Mouse (Mus musculus): ENCODE measurements around the gene Malsu1. TPM values are rescaled to one million over a fixed set of nuclear protein-coding genes. Genes with fewer than 3 reads are reported as not detected.

The Malsu1 gene
- polyA plus RNA-seq, 1 experiment from 2014 or later: 59.3 TPM

DNA sequence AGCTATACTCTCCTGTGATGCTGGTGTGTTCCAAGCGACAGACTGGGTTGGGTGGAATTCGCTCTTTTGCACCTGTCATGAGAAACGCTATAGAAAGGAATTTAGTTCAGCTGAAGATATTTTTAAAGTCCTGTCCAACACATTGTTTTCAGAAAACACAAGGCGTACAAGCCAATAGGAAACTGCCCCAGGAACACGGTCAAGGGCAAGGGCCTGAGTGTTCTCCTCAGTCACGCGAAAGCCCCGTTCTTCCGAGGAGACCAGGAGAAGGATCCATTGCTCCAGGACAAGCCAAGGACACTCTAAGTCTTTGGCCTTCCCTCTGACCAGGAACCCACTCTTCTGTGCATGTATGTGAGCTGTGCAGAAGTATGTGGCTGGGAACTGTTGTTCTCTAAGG lies 17.6 kb upstream of the Malsu1 start:
- peak; percentile 91 for DNase-seq (ENCODE audit: low spot score, missing footprints)
- H3K9ac ChIP-seq (ENCODE audit: low read length): no peak overlapping the region
- no peak overlapping the region for H3K4me3 ChIP-seq (ENCODE audit: low read depth, low read length)
- H3K4me1 ChIP-seq (ENCODE audit: control insufficient read depth, insufficient read depth, low read length): peaks cover 14% of the 10 kb centered on the region
- no peak overlapping the region; the same call in 1 of the 2 replicates for H3K27ac ChIP-seq (ENCODE audit: low read depth, low read length)
- no peak overlapping the region for H3K4me2 ChIP-seq
- H3K36me3 ChIP-seq (ENCODE audit: control insufficient read depth, insufficient read depth, low read length): no peaks in the 10 kb centered on the region
- no peaks in the 10 kb centered on the region for H3K9me3 ChIP-seq (ENCODE audit: control insufficient read depth, low read length)
- H3K27me3 ChIP-seq (ENCODE audit: control insufficient read depth, insufficient read depth, low read length): no peaks in the 10 kb centered on the region
- no peak for ATAC-seq (ENCODE audit: low FRiP score)
- WGBS: 55% methylated on average over 9 of the region's 9 CpGs

DNA sequence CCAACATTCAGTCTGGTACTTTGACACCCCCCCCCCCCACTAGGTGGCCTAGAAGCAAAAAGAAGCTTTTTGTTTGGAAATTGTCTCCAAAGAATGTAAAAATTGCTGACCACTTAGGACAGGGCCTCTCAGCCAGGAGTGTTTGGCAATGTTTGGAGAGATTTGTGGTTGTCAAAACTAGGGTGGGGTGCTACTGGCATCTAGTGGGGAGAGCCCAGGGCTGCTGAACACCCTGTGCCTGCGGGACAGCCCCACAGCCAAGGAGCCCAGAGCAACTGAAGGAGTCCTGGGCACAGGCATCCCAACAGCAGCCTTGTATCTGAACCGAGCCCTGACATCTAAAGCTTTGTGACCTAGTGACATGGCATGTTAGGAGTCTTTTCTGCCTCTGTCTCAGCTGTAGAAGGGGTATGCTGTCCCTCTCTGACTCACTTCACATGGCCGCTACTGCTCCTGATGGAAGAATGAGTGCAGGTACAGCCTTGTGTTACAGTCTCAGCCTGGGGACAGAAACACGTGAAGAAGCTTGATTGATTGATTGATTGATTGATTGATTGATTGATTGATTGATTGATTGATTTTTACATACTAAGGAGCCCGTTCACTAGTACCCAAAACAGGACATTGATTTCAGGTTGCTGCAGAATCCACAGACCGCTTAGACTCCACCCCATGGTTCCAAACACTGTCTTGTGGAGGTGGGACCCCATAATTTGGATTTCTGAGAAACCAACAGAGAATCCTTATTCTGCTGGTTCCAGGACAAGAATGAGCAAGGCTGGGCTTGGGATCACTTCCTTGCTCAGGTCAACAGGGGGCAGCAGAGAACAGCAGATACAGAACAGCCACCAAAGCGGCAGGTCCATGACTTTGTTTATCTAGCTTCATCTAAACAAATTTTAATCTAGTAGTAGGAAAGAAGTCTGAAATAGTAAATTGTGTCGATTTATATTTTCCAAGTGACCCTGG lies 16.3 kb upstream of the Malsu1 start:
- peak; percentile 93 for DNase-seq (ENCODE audit: low spot score, missing footprints)
- ATAC-seq (ENCODE audit: low FRiP score): peak; percentile 49; the same call in 1 of the 2 replicates
- H3K4me3 ChIP-seq (ENCODE audit: low read depth, low read length): no peak overlapping the region
- no peaks in the 10 kb centered on the region for H3K36me3 ChIP-seq (ENCODE audit: control insufficient read depth, insufficient read depth, low read length)
- H3K4me2 ChIP-seq: no peak overlapping the region
- H3K9ac ChIP-seq (ENCODE audit: low read length): no peak overlapping the region
- no peak overlapping the region for H3K27ac ChIP-seq (ENCODE audit: low read depth, low read length)
- peaks cover 14% of the 10 kb centered on the region for H3K4me1 ChIP-seq (ENCODE audit: control insufficient read depth, insufficient read depth, low read length)
- no peaks in the 10 kb centered on the region for H3K9me3 ChIP-seq (ENCODE audit: control insufficient read depth, low read length)
- 41% methylated on average over 8 of the region's 8 CpGs for WGBS
- H3K27me3 ChIP-seq (ENCODE audit: control insufficient read depth, insufficient read depth, low read length): no peaks in the 10 kb centered on the region

DNA sequence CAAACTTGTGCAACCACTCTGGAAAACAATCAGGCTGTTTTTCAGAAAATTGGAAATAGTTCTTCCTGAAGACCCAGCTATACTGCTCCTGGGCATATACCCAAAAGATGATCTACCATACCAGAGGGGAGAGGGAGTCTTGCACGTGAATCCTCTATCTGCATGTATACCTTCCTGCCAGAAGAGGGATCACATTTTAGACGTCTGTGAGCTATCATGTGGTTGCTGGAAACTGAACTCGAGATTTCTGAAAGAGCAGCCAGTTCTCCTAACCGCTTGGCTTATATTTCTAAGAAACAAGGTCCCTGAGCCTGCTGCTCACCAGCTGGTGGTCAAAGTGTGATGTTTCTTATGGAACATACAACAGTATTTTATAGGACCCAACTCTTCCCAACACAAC lies 5.2 kb upstream of the Malsu1 start:
- no peak overlapping the region for H3K27ac ChIP-seq (ENCODE audit: low read depth, low read length)
- no peak for ATAC-seq (ENCODE audit: low FRiP score)
- WGBS: 61% methylated on average over 3 of the region's 4 CpGs

DNA sequence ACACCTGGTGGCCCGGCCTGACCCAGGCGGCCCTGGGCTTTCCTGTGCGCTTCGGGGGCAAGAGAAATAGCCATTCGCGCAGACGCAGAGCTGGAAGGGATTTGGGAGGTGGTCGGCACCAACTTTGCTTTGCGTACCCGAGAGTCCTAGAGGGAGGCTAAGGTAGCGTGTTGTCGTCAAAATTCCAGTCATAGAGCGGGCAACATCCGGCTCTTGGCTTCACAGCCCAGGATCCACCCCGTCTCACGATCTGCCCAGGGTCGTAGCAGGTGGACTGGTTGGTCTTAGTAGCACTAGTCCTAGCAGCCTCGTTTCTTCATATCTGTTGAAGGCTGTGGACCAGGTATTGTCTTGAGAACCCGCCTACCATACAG lies 509 bp downstream of the Malsu1 start:
- DNase-seq (ENCODE audit: low spot score, missing footprints) (no peak), ATAC-seq (ENCODE audit: low FRiP score) (no peak)
- WGBS: 1% methylated on average over 19 of the region's 19 CpGs

More for the DNA sequence above, 5.2 kb upstream of the Malsu1 start:
- H3K27me3 ChIP-seq (ENCODE audit: control insufficient read depth, insufficient read depth, low read length): no peaks in the 10 kb centered on the region
- no peak for DNase-seq (ENCODE audit: low spot score, missing footprints)
- H3K36me3 ChIP-seq (ENCODE audit: control insufficient read depth, insufficient read depth, low read length): no peaks in the 10 kb centered on the region
- no peak overlapping the region for H3K9ac ChIP-seq (ENCODE audit: low read length)
- no peak overlapping the region for H3K4me2 ChIP-seq
- H3K4me3 ChIP-seq (ENCODE audit: low read depth, low read length): no peak overlapping the region
- H3K4me1 ChIP-seq (ENCODE audit: control insufficient read depth, insufficient read depth, low read length): no peaks in the 10 kb centered on the region
- H3K9me3 ChIP-seq (ENCODE audit: control insufficient read depth, low read length): no peaks in the 10 kb centered on the region

DNA sequence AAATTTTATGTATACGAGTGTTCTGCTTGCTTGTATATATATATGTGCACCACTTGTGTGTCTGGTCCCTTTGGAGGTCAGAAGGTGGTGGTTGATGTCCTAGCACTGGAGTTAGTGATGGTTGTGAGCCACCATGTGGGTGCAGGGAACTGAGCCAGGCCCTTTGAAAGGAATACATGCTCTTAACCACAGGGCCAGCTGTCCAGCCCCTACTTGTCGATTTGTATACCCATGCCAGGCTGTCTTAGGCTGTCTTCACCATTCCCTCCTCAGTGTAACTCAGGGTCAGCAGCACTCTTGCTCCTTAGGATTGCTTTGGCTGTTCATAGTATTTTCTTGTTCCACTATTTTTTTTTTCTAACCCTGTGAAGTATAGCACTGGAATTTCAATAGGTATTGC lies 4.3 kb downstream of the Malsu1 start:
- Histone ChIP-seq H3K4me3 (ENCODE audit: low read depth, low read length) (no peak overlapping the region), H3K36me3 (ENCODE audit: control insufficient read depth, insufficient read depth, low read length) (no peaks in the 10 kb centered on the region), H3K9ac (ENCODE audit: low read length) (no peak overlapping the region), H3K4me1 (ENCODE audit: control insufficient read depth, insufficient read depth, low read length) (peaks cover 9% of the 10 kb centered on the region), H3K4me2 (no peak overlapping the region), H3K27ac (ENCODE audit: low read depth, low read length) (no peak overlapping the region), H3K27me3 (ENCODE audit: control insufficient read depth, insufficient read depth, low read length) (no peaks in the 10 kb centered on the region), H3K9me3 (ENCODE audit: control insufficient read depth, low read length) (no peaks in the 10 kb centered on the region)
- 88% methylated on average over 2 of the region's 2 CpGs for WGBS
- DNase-seq (ENCODE audit: low spot score, missing footprints) (no peak), ATAC-seq (ENCODE audit: low FRiP score) (no peak)

More for the DNA sequence above, 509 bp downstream of the Malsu1 start:
- Histone ChIP-seq H3K36me3 (ENCODE audit: control insufficient read depth, insufficient read depth, low read length) (no peaks in the 10 kb centered on the region), H3K4me1 (ENCODE audit: control insufficient read depth, insufficient read depth, low read length) (peaks cover 9% of the 10 kb centered on the region), H3K4me2 (peak overlapping the region; percentile 92), H3K9me3 (ENCODE audit: control insufficient read depth, low read length) (no peaks in the 10 kb centered on the region), H3K27ac (ENCODE audit: low read depth, low read length) (0 out of 2 replicates have a peak overlapping the region, but pooled peaks have one; percentile 32), H3K9ac (ENCODE audit: low read length) (peak overlapping the region; percentile 96), H3K27me3 (ENCODE audit: control insufficient read depth, insufficient read depth, low read length) (no peaks in the 10 kb centered on the region), H3K4me3 (ENCODE audit: low read depth, low read length) (peak overlapping the region; percentile 97)

DNA sequence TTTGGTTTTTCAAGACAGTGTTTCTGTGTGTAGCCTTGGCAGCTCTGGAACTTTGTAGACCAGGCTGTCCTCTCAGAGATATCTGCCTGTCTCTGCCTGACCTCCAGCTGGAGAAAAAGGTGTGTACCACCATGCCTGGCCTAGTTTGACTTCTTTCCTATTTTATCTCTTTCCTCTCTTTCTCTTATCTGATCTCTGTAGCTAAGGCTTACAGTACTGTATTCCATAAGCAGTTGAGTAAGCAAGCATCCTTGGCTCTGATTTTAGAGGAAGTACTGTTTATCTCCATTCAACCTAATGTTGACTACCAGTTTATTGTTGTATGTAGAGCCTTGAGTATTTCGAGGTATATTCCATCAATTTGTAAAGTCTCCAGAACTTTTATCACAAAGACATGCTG lies 5.7 kb downstream of the Malsu1 start:
- no peak for ATAC-seq (ENCODE audit: low FRiP score)

DNA sequence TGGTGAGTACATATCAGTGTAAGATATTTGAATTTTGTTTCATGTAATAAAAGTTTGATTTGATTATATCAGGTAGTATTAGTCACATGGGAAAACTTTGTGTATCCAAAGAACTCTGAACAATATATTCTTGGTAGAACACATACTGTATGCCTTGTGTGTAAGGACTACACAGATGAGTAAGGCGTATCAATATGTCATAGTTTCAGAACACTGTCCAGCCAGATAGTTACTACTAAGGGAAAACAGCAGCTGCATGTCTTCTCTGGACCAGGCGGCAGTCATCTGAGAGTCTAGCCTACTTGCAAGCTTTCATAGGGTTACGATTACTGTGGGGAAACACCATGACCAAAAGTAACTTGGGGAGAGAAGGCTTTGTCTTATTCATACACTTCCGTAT lies 9.4 kb downstream of the Malsu1 start:
- Histone ChIP-seq H3K27ac (ENCODE audit: low read depth, low read length) (no peak overlapping the region), H3K9ac (ENCODE audit: low read length) (no peak overlapping the region), H3K27me3 (ENCODE audit: control insufficient read depth, insufficient read depth, low read length) (no peaks in the 10 kb centered on the region), H3K4me1 (ENCODE audit: control insufficient read depth, insufficient read depth, low read length) (no peaks in the 10 kb centered on the region), H3K4me2 (no peak overlapping the region), H3K9me3 (ENCODE audit: control insufficient read depth, low read length) (no peaks in the 10 kb centered on the region), H3K36me3 (ENCODE audit: control insufficient read depth, insufficient read depth, low read length) (peaks cover 13% of the 10 kb centered on the region; the same call in 1 of the 2 replicates), H3K4me3 (ENCODE audit: low read depth, low read length) (no peak overlapping the region)
- 95% methylated on average over 4 of the region's 4 CpGs for WGBS
- ATAC-seq (ENCODE audit: low FRiP score) (no peak), DNase-seq (ENCODE audit: low spot score, missing footprints) (no peak)

More for the DNA sequence above, 5.7 kb downstream of the Malsu1 start:
- no peaks in the 10 kb centered on the region for H3K9me3 ChIP-seq (ENCODE audit: control insufficient read depth, low read length)
- H3K4me3 ChIP-seq (ENCODE audit: low read depth, low read length): no peak overlapping the region
- H3K4me2 ChIP-seq: no peak overlapping the region
- DNase-seq (ENCODE audit: low spot score, missing footprints): no peak
- H3K27me3 ChIP-seq (ENCODE audit: control insufficient read depth, insufficient read depth, low read length): no peaks in the 10 kb centered on the region
- WGBS: 94% methylated on average over 1 of the region's 1 CpGs
- H3K9ac ChIP-seq (ENCODE audit: low read length): no peak overlapping the region
- H3K27ac ChIP-seq (ENCODE audit: low read depth, low read length): no peak overlapping the region
- H3K4me1 ChIP-seq (ENCODE audit: control insufficient read depth, insufficient read depth, low read length): peaks cover 8% of the 10 kb centered on the region
- peaks cover 4% of the 10 kb centered on the region; the same call in 1 of the 2 replicates for H3K36me3 ChIP-seq (ENCODE audit: control insufficient read depth, insufficient read depth, low read length)

DNA sequence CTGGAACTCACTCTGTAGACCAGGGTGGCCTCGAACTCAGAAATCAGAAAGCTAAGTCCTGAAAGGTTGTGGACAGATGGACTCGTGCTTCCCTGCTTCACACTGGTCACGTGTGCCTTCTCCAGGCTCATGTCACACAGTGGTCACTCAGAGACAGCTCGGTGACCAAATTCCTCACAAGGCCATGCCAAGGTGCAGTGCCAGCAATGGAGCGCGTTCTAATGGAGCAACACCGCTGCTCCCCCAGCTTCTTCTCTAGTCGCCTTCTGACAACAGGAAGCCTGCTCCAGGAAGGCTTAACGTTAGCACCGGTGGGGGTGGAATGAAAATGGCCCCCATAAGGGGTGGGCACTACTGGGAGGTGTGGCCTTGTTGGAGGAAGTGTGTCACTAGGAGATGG lies 21.4 kb downstream of the Malsu1 start:
- Histone ChIP-seq H3K27me3 (ENCODE audit: control insufficient read depth, insufficient read depth, low read length) (no peaks in the 10 kb centered on the region), H3K9ac (ENCODE audit: low read length) (no peak overlapping the region), H3K27ac (ENCODE audit: low read depth, low read length) (no peak overlapping the region), H3K36me3 (ENCODE audit: control insufficient read depth, insufficient read depth, low read length) (peaks cover 28% of the 10 kb centered on the region), H3K4me1 (ENCODE audit: control insufficient read depth, insufficient read depth, low read length) (no peaks in the 10 kb centered on the region), H3K4me3 (ENCODE audit: low read depth, low read length) (no peak overlapping the region), H3K9me3 (ENCODE audit: control insufficient read depth, low read length) (no peaks in the 10 kb centered on the region), H3K4me2 (no peak overlapping the region)
- no peak for ATAC-seq (ENCODE audit: low FRiP score)
- no peak for DNase-seq (ENCODE audit: low spot score, missing footprints)
- 92% methylated on average over 10 of the region's 10 CpGs for WGBS

DNA sequence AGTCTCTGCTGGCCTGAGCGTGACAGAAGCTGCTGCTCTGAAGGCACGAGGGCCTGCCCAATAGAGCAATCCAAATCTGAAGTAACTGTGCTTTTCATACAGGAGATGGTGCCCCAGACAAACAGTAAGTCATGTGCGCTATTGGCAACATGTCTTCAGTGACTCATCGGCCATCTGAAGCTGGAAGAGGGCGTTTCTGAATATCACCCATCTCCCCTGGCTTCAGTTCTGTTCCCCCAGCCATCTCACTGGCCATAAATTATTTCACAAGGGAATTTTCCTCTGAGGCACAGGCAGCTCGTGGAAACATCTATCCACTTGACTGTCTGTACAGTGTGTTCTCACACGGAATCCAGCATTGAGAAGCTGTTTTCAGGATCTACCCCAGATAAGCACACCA lies 22.8 kb downstream of the Malsu1 start:
- 92% methylated on average over 7 of the region's 7 CpGs for WGBS
- no peak overlapping the region for H3K4me3 ChIP-seq (ENCODE audit: low read depth, low read length)
- H3K27ac ChIP-seq (ENCODE audit: low read depth, low read length): no peak overlapping the region
- H3K4me1 ChIP-seq (ENCODE audit: control insufficient read depth, insufficient read depth, low read length): no peaks in the 10 kb centered on the region
- DNase-seq (ENCODE audit: low spot score, missing footprints) (no peak), ATAC-seq (ENCODE audit: low FRiP score) (no peak)
- H3K36me3 ChIP-seq (ENCODE audit: control insufficient read depth, insufficient read depth, low read length): peaks cover 24% of the 10 kb centered on the region
- H3K9me3 ChIP-seq (ENCODE audit: control insufficient read depth, low read length): no peaks in the 10 kb centered on the region
- H3K4me2 ChIP-seq: no peak overlapping the region
- no peaks in the 10 kb centered on the region for H3K27me3 ChIP-seq (ENCODE audit: control insufficient read depth, insufficient read depth, low read length)
- H3K9ac ChIP-seq (ENCODE audit: low read length): no peak overlapping the region

Data from midbrain, embryonic 11.5 days (tissue).